Mouse (Mus musculus) layer of hippocampus, postnatal 36 days (tissue): ENCODE data around the gene Exoc2. TPM values are rescaled to one million over a fixed set of nuclear protein-coding genes. Genes with fewer than 3 reads are reported as not detected.

Experiments used
- DNase-seq, 2 experiments: peaks; one replicate each; pipeline ENCODE4 v3.0.0; 2022
- total RNA-seq, 2 experiments: library from RNA; stranded (reverse); gene quantifications; 2 replicates each; pipeline ENCODE4 v1.2.3; 2021

Gene Exoc2
- 10 to 100 TPM; 37.4 to 37.7 TPM for total RNA-seq

GRCm38 (mm10) chr13:30973501-30974246 is at the start of gene Exoc2, which contains the start of gene Gm5447:
TSS of gene Exoc2 (minus strand) at chr13:30974093.
TSS of gene Gm5447 (plus strand) at chr13:30974204.
- DNase-seq = peak; percentile 83

GRCm38 (mm10) chr13:31023664-31024063 is 49.8 kb upstream of the Exoc2 start:
- no peak for DNase-seq

GRCm38 (mm10) chr13:31021927-31022326 is 48.0 kb upstream of the Exoc2 start:
- DNase-seq = no peak

GRCm38 (mm10) chr13:31021514-31021913 is 47.6 kb upstream of the Exoc2 start:
- no peak for DNase-seq

- no peak for DNase-seq
These were observed 43.7 kb upstream of the Exoc2 start for GRCm38 (mm10) chr13:31017545-31017944.

GRCm38 (mm10) chr13:31004995-31005394 is 31.1 kb upstream of the Exoc2 start:
- DNase-seq = no peak

- no peak for DNase-seq
These were observed 30.6 kb upstream of the Exoc2 start for GRCm38 (mm10) chr13:31004458-31004857.

- no peak for DNase-seq
These were observed 25.9 kb upstream of the Exoc2 start for GRCm38 (mm10) chr13:30999799-31000198.

- no peak for DNase-seq
These were observed 23.8 kb upstream of the Exoc2 start for GRCm38 (mm10) chr13:30997526-30998253.

- no peak for DNase-seq
These were observed 20.5 kb upstream of the Exoc2 start for GRCm38 (mm10) chr13:30994249-30994858.

- DNase-seq = peak; percentile 20 to 44
These were observed 19.9 kb upstream of the Exoc2 start for GRCm38 (mm10) chr13:30993819-30994218.

- DNase-seq = no peak
These were observed 16.3 kb upstream of the Exoc2 start for GRCm38 (mm10) chr13:30990233-30990632.

- DNase-seq = no peak
These were observed 15.8 kb upstream of the Exoc2 start for GRCm38 (mm10) chr13:30989710-30990109.

- DNase-seq = no peak
These were observed 13.8 kb upstream of the Exoc2 start for GRCm38 (mm10) chr13:30987686-30988085.

GRCm38 (mm10) chr13:30986934-30987455 is 13.1 kb upstream of the Exoc2 start:
- DNase-seq = no peak

GRCm38 (mm10) chr13:30985598-30986466 is 11.9 kb upstream of the Exoc2 start:
- DNase-seq = peak; percentile 35 to 39

- no peak for DNase-seq
These were observed 11.3 kb upstream of the Exoc2 start for GRCm38 (mm10) chr13:30985275-30985597.

GRCm38 (mm10) chr13:30981666-30982065 is 7.8 kb upstream of the Exoc2 start:
- DNase-seq = peak in 1 of 2 experiments; percentile 18

- no peak for DNase-seq
These were observed 4.3 kb upstream of the Exoc2 start for GRCm38 (mm10) chr13:30978224-30978623.

GRCm38 (mm10) chr13:30976536-30977084 is 2.7 kb upstream of the Exoc2 start:
- no peak for DNase-seq

- no peak for DNase-seq
These were observed 346 bp upstream of the Exoc2 start for GRCm38 (mm10) chr13:30974247-30974630.

GRCm38 (mm10) chr13:30972102-30972501 is 1.8 kb downstream of the Exoc2 start:
- no peak for DNase-seq
